Mouse (Mus musculus) gastrocnemius, adult 8-10 months (tissue): ENCODE measurements around the gene Rorc. TPM values are rescaled to one million over a fixed set of nuclear protein-coding genes. Genes with fewer than 3 reads are reported as not detected.

Experiments used
- DNase-seq, 2 experiments: peaks; one replicate each; pipeline ENCODE4 v3.0.0; 2022; ENCODE audit warnings: low spot score in 2 of 2
- total RNA-seq, 4 experiments: library from RNA; stranded (reverse); gene quantifications; 2 replicates each; pipeline ENCODE4 v1.2.4; 2022

The Rorc gene
- total RNA-seq, 4 experiments from 2014 or later, result 97.2 to 109 (median 105) TPM

GRCm38 (mm10) chr3:94413031-94413679 is 40.6 kb downstream of the Rorc start, which contains the start of gene Tdrkh:
Gene Tdrkh, plus strand, starts transcription at chr3:94413273.
- DNase-seq, result peak; percentile 89 to 93

DNA sequence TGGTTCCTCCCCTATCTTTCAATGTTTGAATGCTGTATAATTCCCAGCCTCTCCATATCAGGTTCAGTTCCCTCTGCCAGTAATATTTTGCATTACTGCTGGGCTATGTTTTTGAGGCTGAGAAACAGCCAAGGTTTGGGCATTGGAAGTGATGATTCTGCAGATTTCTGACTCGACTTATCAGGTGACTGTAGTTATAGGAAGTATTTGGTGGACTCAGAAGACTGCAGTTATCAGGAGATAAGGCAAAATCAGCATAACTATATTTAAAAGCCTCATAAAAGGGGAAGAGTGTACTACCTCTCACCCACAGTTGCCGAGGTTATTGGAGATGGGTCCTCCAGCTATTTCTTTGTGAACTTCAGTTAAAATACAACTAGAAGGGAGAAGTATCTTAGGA is 58.4 kb downstream of the Rorc start:
- no peak for DNase-seq

DNA sequence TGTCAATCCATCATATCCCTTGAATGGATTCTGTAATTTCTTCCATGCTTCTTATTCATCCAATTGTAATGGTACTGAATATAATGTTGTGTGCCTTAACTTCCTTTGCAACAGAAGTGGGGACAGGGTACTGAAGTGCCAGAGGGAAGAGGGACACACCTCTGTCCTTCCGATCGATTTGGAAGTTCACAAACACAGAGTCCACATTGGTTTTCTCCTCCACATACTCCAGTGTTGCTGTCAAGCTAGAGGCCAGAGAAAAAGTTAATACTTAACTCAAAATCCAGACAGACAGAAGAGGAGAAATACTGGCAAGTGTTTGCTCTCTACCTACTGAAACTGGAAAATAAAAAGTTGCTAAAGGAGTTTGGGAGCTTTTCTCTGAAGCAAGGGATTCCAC is 61.7 kb downstream of the Rorc start:
- no peak for DNase-seq

GRCm38 (mm10) chr3:94436420-94436819 is 63.8 kb downstream of the Rorc start:
- no peak for DNase-seq

DNA sequence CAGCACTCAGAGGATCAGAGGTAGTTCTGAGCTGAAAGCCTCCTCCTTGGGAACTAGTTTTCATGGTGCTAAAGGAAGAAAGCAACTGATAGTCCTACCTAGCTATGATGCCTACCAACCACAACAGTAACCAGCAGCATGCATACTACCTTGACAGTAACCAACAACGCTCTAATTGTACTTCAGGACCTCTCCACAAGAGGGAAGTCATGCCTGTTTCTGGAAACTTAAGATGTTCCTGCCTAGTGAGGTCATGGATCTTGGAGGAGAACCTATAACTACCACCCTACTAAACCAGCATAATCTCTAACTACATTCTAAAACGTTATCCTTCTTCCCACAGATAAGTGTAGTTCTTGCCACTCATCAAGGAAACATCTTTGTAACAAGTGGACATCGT is 68.6 kb downstream of the Rorc start:
- no peak for DNase-seq

DNA sequence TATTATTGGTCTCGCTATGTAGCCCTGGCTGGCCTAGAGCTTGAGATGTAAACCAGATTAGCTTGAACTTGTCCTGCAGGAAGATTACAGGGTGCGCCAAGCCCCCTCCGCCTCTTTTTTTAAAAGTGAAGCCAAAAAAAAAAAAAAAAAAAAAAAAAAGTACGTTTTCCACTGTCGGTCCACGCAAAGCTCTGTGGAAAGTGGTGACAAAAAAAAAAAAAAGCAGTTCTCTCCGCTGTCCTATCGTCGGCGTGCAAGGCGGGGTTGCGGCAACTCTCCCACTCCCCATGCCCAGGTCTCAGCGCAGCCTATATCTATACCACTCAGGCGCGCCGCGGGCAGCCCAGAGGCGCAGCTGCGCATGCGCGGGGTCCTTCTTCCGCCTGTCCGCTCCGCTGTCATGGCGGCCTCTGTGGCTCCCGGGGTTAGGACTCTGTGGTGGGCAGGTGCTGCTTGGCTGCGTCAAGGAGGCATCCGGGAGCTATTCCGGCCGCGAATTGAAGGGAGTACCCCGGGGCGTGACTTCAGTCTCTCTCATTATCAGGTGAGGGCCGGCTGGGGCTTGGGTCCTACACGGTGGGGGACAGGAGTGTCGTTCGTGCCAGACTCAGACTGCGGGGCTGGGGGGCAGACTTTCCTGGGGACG is 70.5 kb downstream of the Rorc start, which contains the start of gene Mrpl9:
Gene Mrpl9, plus strand, starts transcription at position 368 of the 646 bp plus-strand sequence.
- DNase-seq, result peak; percentile 90 to 93

GRCm38 (mm10) chr3:94443597-94443964 is 71.0 kb downstream of the Rorc start, which contains the start of gene Oaz3:
Gene Oaz3, minus strand, starts transcription at chr3:94443915.
- DNase-seq, result no peak

Other genes starting within 250 kb of the Rorc start
- not detected for gene Gm10696, start 194.6 kb upstream of the Rorc start, total RNA-seq
- not detected for gene Gm5286, start 176.1 kb upstream of the Rorc start, total RNA-seq
- gene Gm4778, start 108.8 kb upstream of the Rorc start, total RNA-seq, result not detected
- 1 to 10 TPM; 5.5 to 7.3 (median 6.0) TPM for gene Them4, start 62.7 kb upstream of the Rorc start, total RNA-seq
- gene Them5, start 30.7 kb upstream of the Rorc start, total RNA-seq, result not detected
- not detected for gene C2cd4d, start 10.4 kb upstream of the Rorc start, total RNA-seq
- gene Lingo4, start 25.7 kb downstream of the Rorc start, total RNA-seq, result under 1 TPM; 0.29 to 0.40 (median 0.33) TPM
- 1 to 10 TPM; 5.3 to 6.6 (median 6.1) TPM for gene Tdrkh, start 40.5 kb downstream of the Rorc start, total RNA-seq
- gene Mrpl9, start 70.5 kb downstream of the Rorc start, total RNA-seq, result 10 to 100 TPM; 29.1 to 33.8 (median 32.0) TPM
- gene Oaz3, start 71.1 kb downstream of the Rorc start, total RNA-seq, result not detected
- gene Celf3, start 105.5 kb downstream of the Rorc start, total RNA-seq, result not detected
- 10 to 100 TPM; 10.6 to 11.8 (median 11.3) TPM for gene Riiad1, start 107.5 kb downstream of the Rorc start, total RNA-seq
- gene Snx27, start 209.9 kb downstream of the Rorc start, total RNA-seq, result 10 to 100 TPM; 33.6 to 45.8 (median 36.6) TPM